Mouse (Mus musculus) Patski (cell line): ENCODE measurements around the gene Svep1. TPM values are rescaled to one million over a fixed set of nuclear protein-coding genes. Genes with fewer than 3 reads are reported as not detected.

Experiments
- ATAC-seq: fragments of 100-300 bp; one replicate; pipeline ENCODE4 v1.8.0; 2021
- CTCF ChIA-PET: fragments of 350-600 bp; sonication (Branson Sonifier 250); formaldehyde crosslinking; loops from one replicate; lab custom pipeline; 2022; ENCODE audit warnings: inconsistent platforms; lab: Charles Lee
- POLR2A ChIA-PET: fragments of 350-600 bp; sonication (Branson Sonifier 250); formaldehyde crosslinking; loops from one replicate; lab custom pipeline; 2022; ENCODE audit warnings: antibody characterized with exemption, inconsistent platforms; lab: Charles Lee
- DNase-seq: peaks from one replicate; pipeline ENCODE4 v3.0.0-alpha.2; 2011; ENCODE audit warnings: low read depth, low spot score
- H3K27me3 ChIP-seq: fragments of 371-371 bp; one replicate; pipeline ENCODE4 v1.5.1; 2021
- CTCF ChIP-seq: fragments of 100-300 bp; IDR thresholded peaks from one replicate; pipeline ENCODE4 v1.5.1; 2021
- in situ Hi-C: fragments of 300-500 bp; cut with MboI; formaldehyde crosslinking; loops from 3 replicates; pipeline ENCODE4 v1.11.1; 2018; ENCODE audit warnings: low pct_unique_long_range_greater_than_20kb, mixed read lengths
- polyA plus RNA-seq: library from polyadenylated mRNA; unstranded; gene quantifications from one replicate; pipeline ENCODE4 v1.2.3, GENCODE M21; 2021

Gene Svep1
- 1.6 TPM for polyA plus RNA-seq

- no peak for DNase-seq
- ChIA-PET CTCF (no interaction called here), POLR2A (no interaction called here)
- in situ Hi-C loops = loop anchor here (10.0 to 25.0 kb wide), 2 partner anchors 122 to 269 kb away; no protein-coding TSS in a partner anchor
- H3K27me3 ChIP-seq = peaks cover 3% of the 10 kb centered on the region
- ATAC-seq = no peak
- TF ChIP-seq CTCF = no peak
These were observed at the start of gene Svep1 for GRCm38 (mm10) chr4:58206115-58206945. Svep1 (minus strand) TSS chr4:58206859.

GRCm38 (mm10) chr4:58253410-58253809 is 46.8 kb upstream of the Svep1 start:
- ChIA-PET POLR2A (no interaction called here), CTCF (interaction anchor here (0.9 to 2.4 kb wide), 7 partner anchors 11 to 352 kb away, joined by 3 to 16 read pairs (median 4); no protein-coding TSS in a partner anchor)
- DNase-seq = no peak
- peak; percentile 17 for TF ChIP-seq CTCF
- H3K27me3 ChIP-seq = no peaks in the 10 kb centered on the region
- ATAC-seq = no peak
- in situ Hi-C loops = no loop called here

- ChIA-PET POLR2A (no interaction called here), CTCF (interaction anchor here (1.1 to 2.3 kb wide), 4 partner anchors 142 to 351 kb away, joined by 3 to 9 read pairs (median 4); no protein-coding TSS in a partner anchor)
- H3K27me3 ChIP-seq = no peaks in the 10 kb centered on the region
- no peak for DNase-seq
- in situ Hi-C loops = no loop called here
- ATAC-seq = no peak
- peak; percentile 38 for TF ChIP-seq CTCF
These were observed 45.7 kb upstream of the Svep1 start for GRCm38 (mm10) chr4:58252381-58252780.

- POLR2A ChIA-PET = no interaction called here
- TF ChIP-seq CTCF = no peak
- DNase-seq = no peak
- CTCF ChIA-PET = no interaction called here
- in situ Hi-C loops = no loop called here
- ATAC-seq = no peak
- H3K27me3 ChIP-seq = no peaks in the 10 kb centered on the region
These were observed 38.9 kb upstream of the Svep1 start for GRCm38 (mm10) chr4:58245544-58245943.

GRCm38 (mm10) chr4:58240416-58240815 is 33.8 kb upstream of the Svep1 start:
- ChIA-PET CTCF (interaction anchor here (1.6 kb wide), 1 partner anchor 161 kb away, joined by 4 read pairs; no protein-coding TSS in a partner anchor), POLR2A (no interaction called here)
- no peaks in the 10 kb centered on the region for H3K27me3 ChIP-seq
- in situ Hi-C loops = no loop called here
- no peak for DNase-seq
- no peak for TF ChIP-seq CTCF
- no peak for ATAC-seq

- no peak for ATAC-seq
- POLR2A ChIA-PET = no interaction called here
- in situ Hi-C loops = no loop called here
- CTCF ChIA-PET = no interaction called here
- no peak for DNase-seq
- no peak for TF ChIP-seq CTCF
- no peaks in the 10 kb centered on the region for H3K27me3 ChIP-seq
These were observed 29.2 kb upstream of the Svep1 start for GRCm38 (mm10) chr4:58235828-58236227.

- in situ Hi-C loops = loop anchor here (25.0 kb wide), 1 partner anchor 286 kb away; no protein-coding TSS in a partner anchor
- H3K27me3 ChIP-seq = no peaks in the 10 kb centered on the region
- ATAC-seq = no peak
- ChIA-PET CTCF (interaction anchor here (1.9 kb wide), 1 partner anchor 9 kb away, joined by 6 read pairs; no protein-coding TSS in a partner anchor), POLR2A (no interaction called here)
- no peak for TF ChIP-seq CTCF
- no peak for DNase-seq
These were observed 16.8 kb upstream of the Svep1 start for GRCm38 (mm10) chr4:58223499-58223898.

- no peaks in the 10 kb centered on the region for H3K27me3 ChIP-seq
- no peak for DNase-seq
- ChIA-PET POLR2A (no interaction called here), CTCF (interaction anchor here (0.8 to 1.6 kb wide), 2 partner anchors 41 to 129 kb away, joined by 3 read pairs; no protein-coding TSS in a partner anchor)
- TF ChIP-seq CTCF = no peak
- in situ Hi-C loops = loop anchor here (25.0 kb wide), 1 partner anchor 274 kb away; no protein-coding TSS in a partner anchor
- ATAC-seq = no peak
These were observed 4.7 kb upstream of the Svep1 start for GRCm38 (mm10) chr4:58211374-58211773.

GRCm38 (mm10) chr4:58210557-58211090 is 4.0 kb upstream of the Svep1 start:
- TF ChIP-seq CTCF = peak; percentile 59
- H3K27me3 ChIP-seq = peaks cover 3% of the 10 kb centered on the region
- ATAC-seq = no peak
- POLR2A ChIA-PET = interaction anchor here (0.6 kb wide), 2 partner anchors 77 to 108 kb away, joined by 3 read pairs; no protein-coding TSS in a partner anchor
- CTCF ChIA-PET = interaction anchor here (1.6 kb wide), 1 partner anchor 41 kb away, joined by 3 read pairs; no protein-coding TSS in a partner anchor
- DNase-seq = no peak
- in situ Hi-C loops = loop anchor here (25.0 kb wide), 1 partner anchor 273 kb away; no protein-coding TSS in a partner anchor

- H3K27me3 ChIP-seq = peaks cover 3% of the 10 kb centered on the region
- DNase-seq (no peak), ATAC-seq (no peak)
- in situ Hi-C loops = loop anchor here (10.0 to 25.0 kb wide), 2 partner anchors 121 to 268 kb away; no protein-coding TSS in a partner anchor
- CTCF ChIA-PET = no interaction called here
- POLR2A ChIA-PET = no interaction called here
- no peak for TF ChIP-seq CTCF
These were observed 927 bp downstream of the Svep1 start for GRCm38 (mm10) chr4:58205750-58206114.
